Mouse (Mus musculus) heart, adult 18-20 months (tissue): ENCODE data around the gene Med27. TPM values are rescaled to one million over a fixed set of nuclear protein-coding genes. Genes with fewer than 3 reads are reported as not detected.
"Not testable (repeated sequence)": the region's sequence is repeated elsewhere in the genome, so short reads cannot be mapped to it uniquely, and the experiment has no call there.

Experiments used
- DNase-seq, 2 experiments: peaks; one replicate each; pipeline ENCODE4 v3.0.0; 2021 to 2022; ENCODE audit warnings: mixed read lengths in 1 of 2
- total RNA-seq, 2 experiments: library from RNA; stranded (reverse); gene quantifications; 2 replicates each; pipeline ENCODE4 v1.2.3; 2021

Med27 gene
- total RNA-seq, 2 experiments from 2014 or later: 15.0 to 15.3 TPM

DNA sequence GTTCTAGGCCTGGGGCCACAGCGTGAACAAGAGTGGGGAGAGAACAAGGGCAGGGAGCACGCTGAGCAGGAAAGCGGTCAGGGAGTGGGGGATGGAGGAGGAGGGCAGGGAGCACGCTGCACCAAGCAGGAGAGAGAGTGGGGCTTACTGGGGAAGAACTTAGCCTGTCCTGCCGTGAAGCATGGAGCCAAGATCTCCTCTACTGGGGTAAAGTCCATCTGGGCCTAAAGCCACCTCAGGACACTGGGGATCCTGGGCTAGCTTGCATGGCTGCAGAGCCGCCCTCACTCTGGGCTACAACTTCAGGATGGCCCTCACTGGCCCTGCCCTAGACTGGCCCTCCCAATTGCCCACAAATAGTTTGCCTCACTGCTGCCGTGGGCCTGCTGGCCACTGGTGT is 174.9 kb downstream of the Med27 start:
- no peak for DNase-seq

DNA sequence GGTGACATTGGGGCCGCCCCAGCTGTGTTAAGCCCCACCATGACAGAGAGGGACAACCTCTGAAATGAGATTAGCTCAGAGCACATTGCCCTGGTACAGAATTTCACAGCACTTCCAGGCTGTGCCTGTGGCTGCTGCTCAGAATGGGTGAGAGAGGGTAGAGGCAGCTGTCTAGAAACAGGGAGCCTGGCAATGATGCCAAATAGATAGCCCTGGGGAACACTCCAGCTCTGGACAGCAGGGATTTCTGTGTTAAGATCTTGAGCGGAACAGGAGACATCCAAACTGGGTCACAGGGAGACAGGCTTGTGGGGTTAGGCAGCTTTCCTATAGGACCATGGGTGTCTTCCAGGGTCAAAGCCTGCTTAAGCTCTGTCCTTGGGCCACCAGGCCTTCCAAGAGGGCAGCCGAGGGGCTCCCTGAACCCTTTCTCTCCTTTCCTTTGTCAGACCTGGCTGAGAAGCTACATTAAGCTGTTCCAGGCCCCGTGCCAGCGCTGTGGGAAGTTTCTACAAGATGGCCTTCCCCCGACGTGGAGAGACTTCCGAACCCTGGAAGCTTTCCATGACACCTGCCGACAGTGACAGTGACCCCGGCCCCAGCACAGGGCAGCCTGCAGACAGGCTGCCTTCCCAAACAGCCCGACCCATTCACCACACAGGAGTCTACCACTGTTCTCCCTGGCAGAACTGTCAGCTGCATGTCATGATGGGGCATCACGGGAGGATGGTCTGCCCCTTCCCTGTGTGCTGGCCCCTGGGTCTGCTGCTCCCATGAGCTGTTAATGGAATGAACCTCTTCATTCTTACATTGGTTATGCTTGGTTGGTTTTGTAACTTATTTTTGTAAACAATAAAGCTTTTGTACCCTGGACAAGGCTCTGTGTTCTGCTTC is 177.5 kb downstream of the Med27 start:
- peak in 1 of 2 experiments; percentile 15 for DNase-seq

DNA sequence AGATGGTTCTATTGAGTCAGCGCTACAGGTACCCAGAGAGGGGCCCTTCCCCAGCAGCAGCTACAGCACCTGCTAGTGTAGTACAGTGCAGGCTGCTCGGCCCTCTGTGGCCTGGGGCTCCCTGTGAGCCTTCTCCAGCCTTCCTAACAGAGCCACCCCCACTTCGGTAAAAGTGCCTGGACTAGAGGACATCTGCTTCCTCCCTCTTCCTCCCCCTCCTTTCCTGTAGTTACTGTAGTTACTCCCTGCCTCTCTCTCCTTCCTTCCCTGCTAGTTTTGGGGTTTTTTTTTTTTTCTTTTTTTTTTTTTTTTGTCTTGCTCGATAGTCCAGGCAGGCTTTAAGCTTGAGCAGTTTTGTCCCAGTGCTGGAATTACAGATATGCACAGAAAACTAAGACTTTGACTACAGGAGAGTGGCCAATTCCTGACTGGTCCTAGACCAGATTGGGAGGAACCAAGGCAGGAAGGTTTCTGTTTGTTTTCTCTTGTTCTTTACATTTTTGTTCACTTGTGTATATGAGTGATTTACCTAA is 178.7 kb downstream of the Med27 start:
- DNase-seq: no peak

DNA sequence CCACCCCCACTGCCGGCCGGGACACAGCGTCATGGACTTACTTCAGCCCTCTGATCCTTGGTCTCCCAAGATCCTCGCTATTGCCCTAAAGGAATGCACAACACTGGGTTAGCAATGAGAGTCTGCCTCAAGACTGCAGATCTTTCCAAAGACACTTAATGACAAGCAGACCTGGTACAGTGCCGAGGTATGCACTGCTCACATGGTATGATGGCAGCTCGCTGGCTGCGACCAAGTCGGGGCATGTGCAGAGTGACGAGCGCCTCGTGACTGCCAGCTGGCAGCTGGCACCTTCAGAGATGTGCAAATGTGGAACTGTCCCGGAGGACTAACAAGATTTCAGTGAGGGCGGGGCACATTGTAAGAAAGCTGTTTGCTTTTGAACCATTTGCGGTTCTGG is 179.6 kb downstream of the Med27 start:
- peak; percentile 79 to 81 for DNase-seq

DNA sequence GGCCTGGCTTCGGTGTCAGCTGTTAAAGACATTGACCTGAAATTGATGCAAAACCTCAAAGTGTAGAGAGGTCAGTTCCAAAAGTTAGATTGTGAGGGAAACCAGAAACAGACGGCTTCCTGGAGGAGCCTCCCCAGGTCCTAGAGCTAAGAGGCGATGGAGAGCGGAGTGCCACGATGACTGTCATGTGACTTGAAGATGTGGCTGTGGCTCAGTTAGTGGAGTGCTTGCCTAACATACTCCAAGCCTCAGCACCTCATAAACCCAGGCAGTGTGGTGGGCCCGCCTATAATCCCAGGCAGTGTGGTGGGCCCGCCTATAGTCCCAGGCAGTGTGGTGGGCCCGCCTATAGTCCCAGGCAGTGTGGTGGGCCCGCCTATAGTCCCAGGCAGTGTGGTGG is 180.9 kb downstream of the Med27 start:
- not testable (repeated sequence) for DNase-seq

DNA sequence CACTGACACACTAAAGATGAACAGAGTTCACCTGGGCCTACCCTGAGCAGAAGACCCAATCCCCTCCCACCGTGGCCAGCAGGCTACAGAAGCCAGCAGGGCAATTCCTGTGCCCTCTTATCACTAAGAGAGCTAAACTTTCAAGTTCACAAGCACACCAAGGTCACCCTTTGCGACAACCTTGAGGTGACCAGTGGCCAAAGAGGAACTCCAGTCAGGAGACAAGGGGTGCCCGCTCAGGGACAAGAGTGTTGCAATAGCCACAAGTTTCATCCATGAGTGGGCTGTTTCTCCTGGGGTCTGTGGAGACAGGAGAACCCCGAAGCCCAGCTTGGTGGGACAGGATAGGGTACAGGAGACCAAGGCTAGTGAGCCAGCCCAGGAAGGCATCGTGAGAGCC is 182.2 kb downstream of the Med27 start:
- no peak for DNase-seq

DNA sequence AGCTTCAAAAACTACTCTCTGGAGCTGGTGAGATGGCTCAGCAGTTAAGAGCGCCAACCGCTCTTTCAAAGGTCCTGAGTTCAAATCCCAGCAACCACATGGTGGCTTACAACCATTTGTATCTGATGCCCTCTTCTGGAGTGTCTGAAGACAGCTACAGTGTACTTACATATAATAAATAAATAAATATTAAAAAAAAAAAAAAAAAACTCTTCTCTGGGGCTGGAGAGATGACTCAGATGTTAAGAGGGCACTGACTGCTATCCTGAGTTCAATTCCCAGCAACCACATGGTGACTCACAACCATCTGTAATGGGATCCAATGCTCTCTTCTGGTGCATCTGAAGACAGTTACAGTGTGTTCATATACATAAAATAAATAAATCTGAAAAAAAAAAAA is 183.2 kb downstream of the Med27 start:
- DNase-seq: not testable (repeated sequence)

DNA sequence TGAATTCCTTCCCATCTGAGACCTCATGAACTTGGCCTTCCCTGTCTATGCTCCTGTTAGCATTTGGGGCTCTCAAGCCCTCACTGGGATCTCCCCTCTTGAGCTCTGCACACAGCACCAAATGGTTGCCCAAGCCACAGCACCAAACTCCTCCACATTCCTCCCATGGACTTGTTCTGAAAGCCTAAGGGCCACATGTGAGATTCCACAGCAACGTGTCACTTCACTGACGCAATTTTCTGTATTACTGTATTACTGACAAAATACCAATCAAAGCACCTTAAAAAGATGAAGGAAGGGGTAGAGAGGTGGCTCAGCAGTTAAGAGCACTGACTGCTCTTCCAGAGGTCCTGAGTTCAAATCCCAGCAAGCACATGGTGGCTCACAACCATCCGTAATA is 185.6 kb downstream of the Med27 start:
- no peak for DNase-seq

DNA sequence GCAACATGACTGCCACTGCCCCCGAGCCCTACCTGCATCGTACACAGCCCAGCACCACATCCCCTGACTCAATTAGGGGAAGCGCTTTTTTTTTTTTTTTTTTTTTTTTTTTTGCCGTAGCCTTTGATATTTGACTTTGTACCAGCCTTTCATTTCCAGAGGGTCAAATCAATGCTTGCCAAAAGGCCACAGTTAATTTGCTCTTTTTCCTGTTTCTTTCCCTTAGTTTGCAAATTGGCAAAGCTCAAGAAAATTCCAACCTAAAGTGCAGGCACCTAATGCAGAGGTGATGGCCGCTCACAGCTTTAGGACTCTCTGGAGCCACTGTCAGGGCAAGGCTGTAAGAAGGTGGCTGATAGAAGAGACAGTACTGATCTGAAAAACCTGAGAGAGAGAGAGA is 186.3 kb downstream of the Med27 start:
- no peak for DNase-seq

DNA sequence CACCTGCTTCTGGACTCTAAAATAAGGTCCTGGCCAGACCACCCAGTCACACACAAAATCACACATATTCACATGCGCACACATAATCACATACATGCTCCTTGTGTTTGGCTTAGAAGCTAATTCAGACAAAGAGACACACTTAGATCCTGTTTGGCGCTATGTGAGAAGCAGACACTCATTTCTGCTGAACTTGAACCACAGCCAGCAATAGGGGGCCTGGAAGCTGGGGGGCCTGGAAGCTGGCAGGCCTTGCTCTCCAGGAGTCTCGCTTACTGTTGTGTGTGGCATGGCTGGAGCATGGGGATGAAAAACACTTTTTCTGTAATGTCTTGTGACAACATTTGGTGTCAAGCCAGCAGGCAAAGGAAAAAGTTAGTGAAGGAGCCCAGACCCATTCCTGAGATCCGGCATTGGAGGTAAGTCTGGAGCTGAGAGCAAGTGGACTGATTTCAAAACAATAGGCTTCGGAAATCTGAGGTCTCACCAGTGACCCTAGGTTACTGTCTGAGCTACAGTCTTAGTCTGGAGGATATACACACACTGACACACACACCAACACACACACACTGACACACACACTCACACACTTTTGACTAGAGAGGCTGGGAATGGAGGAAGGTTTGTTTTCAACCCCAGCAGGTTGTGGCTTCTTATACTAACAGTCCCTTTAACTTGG is 189.1 kb downstream of the Med27 start:
- DNase-seq: no peak

DNA sequence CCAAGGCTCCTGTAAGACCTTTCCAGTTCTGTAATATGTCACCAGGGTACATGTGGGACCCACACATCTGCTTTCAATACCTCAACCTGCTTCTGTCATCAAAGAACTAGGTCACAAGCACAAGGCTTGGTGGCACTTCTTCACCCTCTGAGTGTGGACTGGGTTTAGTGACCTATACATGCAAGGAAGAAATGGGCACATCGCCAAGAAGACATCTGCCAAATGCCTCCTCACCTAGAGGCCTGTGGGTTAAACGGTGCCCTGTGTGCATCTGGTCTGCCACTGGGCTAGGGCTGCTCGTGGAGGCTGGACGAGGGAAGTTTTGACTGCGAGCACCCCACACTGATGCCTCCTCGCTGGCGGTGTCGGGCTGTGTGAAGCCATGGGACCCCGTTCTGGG is 189.9 kb downstream of the Med27 start:
- DNase-seq: no peak

DNA sequence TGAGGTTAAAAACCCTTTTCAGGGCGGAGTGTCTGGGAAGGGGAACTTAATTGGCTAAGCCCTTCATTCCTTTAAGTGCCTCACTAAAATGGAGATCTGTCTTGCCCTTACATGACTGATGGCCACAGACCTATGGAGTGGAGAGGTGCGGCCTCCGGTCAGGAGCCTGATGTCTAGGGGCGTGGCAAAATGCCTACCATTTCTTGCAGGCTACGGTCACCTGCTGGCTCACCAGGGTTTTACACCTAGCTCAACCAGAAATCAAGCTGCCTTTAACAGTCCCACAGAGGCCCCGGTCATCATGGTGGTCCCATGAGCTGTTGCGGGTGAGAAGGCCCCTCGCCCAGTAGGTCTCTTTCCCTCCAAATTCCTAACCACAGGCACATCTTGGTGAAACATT is 190.7 kb downstream of the Med27 start:
- DNase-seq: no peak

DNA sequence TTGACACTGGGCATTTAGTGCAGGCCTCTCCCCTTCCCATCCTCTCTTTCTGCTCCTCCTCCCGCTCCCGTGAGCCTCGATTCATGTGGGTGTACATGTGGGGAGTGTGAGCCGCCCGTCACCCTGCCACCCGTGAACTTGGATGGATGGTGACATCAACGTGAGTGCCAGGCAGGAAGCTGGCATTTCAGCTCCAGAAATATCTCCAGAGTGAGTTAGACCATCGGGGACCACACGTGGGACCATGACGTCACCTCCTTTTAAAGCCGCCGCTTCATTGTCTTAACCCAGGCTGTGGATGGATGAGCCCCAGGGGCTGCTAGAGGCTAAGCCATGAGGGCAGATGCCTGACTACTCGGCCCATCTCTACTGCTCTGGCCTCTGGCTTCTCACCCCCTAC is 195.4 kb downstream of the Med27 start:
- DNase-seq: no peak

DNA sequence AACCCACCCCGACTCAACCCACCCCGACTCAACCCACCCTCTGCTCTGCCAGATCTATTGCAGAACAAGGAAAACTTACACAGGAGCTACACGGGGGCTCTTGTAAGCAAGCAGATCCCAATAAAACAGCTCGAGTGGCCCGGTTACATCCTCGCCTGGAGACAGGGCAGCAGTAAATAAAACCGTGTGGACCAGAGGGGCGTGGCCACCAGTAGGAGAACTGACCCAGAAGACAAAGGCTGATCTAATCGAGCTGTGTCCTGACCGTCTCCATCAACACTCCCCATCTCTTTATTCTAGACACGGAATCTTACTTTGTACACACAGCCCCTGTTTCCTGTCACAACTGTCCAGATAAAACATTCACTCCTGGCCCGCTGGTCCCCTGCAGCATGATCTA is 200.0 kb downstream of the Med27 start:
- no peak for DNase-seq

DNA sequence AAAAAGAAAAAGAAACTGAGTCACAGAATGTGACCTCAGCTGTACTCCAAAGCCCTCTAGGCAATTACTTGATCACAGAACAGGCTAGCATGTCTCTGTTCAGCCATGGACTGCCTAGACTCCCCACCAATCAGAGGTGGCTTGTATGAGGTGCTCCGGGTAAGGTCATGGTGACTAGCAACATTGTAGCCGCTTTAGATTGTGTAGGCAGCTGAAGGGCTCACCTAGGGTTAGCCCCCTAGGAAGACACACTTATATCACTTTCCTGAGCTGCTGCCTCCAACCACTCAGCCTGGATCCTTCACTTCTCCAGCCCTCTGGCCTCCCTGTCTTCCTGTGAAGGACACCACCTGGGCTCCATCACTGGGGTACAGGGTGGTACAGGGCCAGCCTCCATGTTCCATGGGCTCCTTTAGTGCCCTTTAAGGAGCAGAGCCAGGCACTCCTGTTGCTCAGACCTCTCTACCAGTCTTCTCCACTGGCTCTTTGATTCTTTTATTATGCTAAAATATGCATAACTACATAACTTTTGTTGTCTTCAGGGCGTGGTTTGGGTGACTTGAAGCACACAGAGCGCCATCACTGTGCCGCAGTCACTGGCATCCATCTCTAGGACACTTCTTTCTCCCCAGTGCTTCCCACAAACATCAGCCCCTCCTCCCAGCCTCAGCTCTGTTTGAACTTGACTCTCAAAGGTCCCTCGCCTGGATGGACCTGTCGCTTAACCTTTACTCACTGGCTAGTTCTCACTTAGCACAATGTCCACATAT is 205.4 kb downstream of the Med27 start:
- no peak for DNase-seq

DNA sequence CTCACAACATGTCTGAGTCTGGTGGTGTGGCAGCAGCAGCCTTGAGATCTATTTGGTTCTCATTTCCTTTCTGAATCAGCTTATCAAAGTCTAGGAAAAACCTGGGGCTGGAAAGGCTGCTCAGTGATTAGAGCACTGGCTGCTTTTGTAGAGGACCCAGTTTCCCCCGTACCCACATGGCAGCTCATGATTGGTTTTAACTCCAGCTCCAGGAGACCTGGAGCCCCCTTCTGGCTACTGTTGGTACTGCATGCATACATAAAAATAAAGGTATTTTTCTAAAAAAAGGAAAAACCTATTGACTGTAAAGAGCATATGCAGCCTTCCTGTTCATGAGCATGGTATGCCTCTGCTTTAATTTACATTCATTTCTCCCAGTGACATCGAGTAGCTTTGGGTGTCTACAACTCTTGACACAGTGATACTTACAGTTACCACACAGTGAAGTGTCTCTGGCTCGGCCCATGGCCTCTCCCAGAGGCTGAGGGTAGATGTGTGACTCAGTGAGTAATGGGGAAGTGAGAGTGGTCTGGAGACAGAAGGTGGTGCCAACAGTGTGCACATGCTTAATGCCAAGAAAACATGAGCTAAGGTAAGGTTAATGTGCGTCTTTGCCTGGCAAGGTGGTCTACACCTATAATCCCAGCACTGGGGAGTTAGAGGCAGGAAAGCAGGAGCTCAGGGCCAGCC is 207.5 kb downstream of the Med27 start:
- DNase-seq: peak; percentile 24 to 75

DNA sequence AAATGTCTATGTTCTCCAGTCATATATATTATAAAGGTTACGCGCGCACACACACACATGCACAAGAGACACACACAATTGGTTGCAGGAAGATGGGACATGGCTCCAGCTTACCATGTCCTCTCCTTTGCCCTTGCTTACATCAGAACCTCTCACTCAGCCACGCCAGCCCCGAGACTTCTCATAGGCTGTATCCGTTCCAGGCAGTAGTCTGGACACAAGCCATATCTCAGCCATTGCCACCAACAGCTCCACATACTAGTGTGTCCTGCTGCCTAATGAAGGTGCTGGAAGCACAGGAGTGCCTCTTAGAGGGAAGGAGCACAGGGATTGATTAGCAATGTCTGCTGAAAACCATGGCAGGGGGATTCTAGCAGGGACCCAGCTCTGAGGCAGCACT is 211.9 kb downstream of the Med27 start:
- DNase-seq: peak; percentile 58 to 66

DNA sequence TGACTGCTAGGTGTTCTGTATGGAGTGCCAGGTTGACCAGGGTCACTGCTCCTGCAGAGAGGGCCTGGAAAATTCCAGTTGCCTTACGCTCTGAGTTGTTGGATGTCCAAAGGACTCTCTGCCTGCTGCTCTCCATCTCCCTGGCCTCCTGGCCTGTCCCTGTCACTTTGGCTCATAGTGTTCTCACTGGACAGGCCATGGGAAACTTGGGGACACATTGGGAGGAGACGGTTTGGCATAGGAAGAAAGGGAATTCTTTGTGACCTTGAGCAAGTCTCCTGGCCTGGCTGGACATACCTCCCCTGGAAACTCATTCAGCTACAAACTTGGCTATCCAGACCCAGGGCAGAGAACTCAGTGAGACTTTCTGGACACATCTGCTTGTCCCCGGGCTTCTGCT is 213.3 kb downstream of the Med27 start:
- DNase-seq: peak; percentile 16 to 38

DNA sequence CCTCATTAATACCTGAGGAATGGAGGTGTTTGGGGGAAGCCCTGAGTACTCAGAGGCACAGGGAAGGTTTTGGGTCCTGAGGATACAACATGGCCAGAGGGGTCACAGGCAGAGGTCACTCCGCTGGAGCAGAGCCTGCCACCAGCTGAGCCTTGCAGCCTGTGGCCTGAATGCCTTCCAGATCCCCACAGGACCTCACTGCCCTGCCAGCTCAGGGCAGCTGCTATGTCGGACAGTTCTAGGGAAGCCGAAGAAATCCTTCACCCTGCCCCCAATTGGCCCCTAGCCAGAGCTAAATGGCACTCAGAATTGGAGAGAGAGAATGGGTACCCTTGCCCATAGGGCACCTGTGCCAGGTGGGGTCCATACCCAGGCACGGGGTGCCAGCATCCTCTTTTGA is 214.8 kb downstream of the Med27 start:
- peak; percentile 12 to 33 for DNase-seq

DNA sequence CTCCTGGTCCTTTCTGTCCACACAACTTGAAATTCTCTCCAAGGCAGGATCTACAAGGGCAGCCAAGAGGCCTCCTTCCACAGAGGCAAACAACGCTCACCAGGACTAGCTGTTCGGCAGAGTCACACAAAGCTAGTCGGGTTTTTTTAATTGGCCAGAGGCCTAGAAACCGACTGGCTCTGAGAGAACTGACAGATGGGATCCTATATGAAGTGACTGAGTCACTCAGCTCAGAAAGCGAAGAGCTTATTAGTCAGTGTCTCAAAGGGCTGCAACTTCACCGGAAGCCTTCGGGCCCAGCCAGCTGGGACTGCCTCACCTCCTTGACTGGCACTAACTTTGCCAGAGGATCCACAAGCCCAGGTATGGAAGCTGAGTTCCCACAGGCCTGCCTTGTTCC is 217.4 kb downstream of the Med27 start:
- DNase-seq: peak; percentile 11 to 37

DNA sequence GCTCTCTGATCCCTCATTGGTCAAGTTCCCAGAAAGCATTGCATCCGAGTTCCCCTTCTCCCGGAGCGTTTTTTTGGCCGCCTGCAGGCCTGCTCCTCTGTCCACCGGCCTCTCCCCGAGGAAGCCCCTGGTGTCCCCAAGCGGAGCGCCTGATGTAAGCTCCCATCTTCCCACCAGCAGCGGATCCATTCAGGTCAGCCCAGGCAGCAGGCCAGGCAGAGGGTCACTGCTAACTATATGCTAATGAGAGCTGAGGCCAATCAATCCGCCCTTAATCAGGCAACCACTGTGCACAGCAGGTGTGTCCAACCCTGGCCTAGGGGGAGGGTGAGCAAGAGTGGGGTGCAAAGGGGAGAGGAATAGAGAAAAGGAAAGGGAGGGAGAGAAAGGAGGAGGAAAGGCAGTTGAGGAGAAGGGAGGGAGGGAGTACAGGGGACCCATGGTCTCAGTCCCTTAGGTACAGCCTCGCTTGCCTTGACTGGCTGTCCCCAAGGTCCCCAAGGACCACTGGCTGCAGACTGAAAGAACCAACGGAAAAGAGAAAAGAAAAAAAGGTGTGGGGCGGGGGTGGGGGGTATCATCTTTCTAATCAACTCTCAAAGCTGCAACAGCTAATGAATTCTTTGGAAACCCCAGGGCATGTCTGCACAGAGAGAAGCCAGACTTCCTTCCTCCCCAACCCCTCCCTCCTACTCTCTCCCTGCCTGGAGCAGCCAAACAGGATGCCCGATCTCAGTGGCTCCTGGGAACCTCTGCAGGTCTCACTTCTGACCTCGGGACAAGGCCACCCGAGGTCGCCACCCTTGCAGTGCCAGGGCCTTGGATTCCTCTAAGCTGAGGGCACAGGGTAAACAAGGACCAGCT is 219.2 kb downstream of the Med27 start:
- DNase-seq: no peak
